15 mouse cellular contexts compared by ENCODE assay signal in the genomic region with DNA sequence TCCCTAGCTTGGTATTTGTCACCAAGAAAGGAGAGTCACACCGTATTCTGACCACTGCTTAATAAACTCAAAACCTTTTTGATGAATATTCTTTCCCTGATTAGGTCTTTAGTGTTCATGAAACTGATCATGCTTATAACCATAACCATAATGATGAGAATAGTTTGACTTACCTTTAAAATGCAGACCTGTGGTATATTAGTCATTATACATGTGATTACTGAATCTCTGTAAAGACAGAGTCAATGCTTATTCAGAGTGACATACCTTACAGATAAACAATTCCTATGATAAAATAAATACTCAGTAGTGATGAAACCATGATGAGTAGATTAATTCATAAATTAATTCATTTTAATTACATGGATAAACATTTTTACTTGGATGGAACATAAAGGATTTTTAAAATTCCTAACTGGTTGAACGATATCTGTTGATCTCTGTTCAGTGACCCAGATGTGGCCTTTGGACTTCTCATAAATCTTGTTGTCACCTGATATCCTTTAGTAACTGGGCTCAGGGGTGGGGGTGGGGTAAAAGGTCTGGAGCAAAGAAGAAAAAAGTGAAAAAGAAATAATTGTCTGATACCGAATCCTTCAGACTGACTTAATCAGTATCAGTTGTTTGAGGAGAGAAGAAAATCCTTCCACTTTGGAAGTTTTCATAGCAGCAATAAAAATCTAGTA.
"Had no signal": no experiment of that assay in that cellular context is flagged by ENCODE, and none has a peak within 500 bp of the region (broad histone marks: within the 10 kb centered on the region; RNA-seq: fewer than 3 reads in every experiment).

No protein-coding gene starts in this region.

- H3K36me3 ChIP-seq: kidney, embryonic 15.5 days; limb, embryonic 10.5 days; liver, embryonic 13.5 days; lung, embryonic 15.5 days; midbrain, embryonic 12.5 days had no signal

- H3K4me2 ChIP-seq: kidney, embryonic 15.5 days; liver, embryonic 13.5 days; lung, embryonic 15.5 days; midbrain, embryonic 12.5 days had no signal

- H3K27ac ChIP-seq: kidney, embryonic 15.5 days; left cerebral cortex, adult 2 months; limb, embryonic 10.5 days; liver, embryonic 13.5 days; lung, embryonic 15.5 days; macrophage; midbrain, embryonic 12.5 days had no signal

- DNase-seq: kidney, postnatal 14 days; liver, embryonic 13.5 days; liver, postnatal 0 days; lung, postnatal 14 days; right cerebral cortex, adult 18-20 months; right cerebral cortex, postnatal 25 days; thymus, postnatal 36 days had no signal

- H3K9me3 ChIP-seq: kidney, embryonic 15.5 days; limb, embryonic 10.5 days; liver, embryonic 13.5 days; lung, embryonic 15.5 days; megakaryocyte, embryonic 14.5 days; midbrain, embryonic 12.5 days had no signal

- ATAC-seq: liver, postnatal 0 days; midbrain, embryonic 16.5 days had no signal

- H3K27me3 ChIP-seq: kidney, embryonic 15.5 days; liver, embryonic 13.5 days; lung, embryonic 15.5 days; megakaryocyte, embryonic 14.5 days; midbrain, embryonic 12.5 days had no signal

- H3K4me1 ChIP-seq: kidney, embryonic 15.5 days; liver, embryonic 13.5 days; lung, embryonic 15.5 days; megakaryocyte, embryonic 14.5 days; midbrain, embryonic 12.5 days had no signal

- H3K9ac ChIP-seq: kidney, embryonic 15.5 days; liver, embryonic 13.5 days; liver, postnatal 0 days; lung, embryonic 15.5 days; midbrain, embryonic 12.5 days had no signal

- H3K4me3 ChIP-seq: kidney, embryonic 15.5 days; left cerebral cortex, adult 2 months; limb, embryonic 10.5 days; liver, embryonic 13.5 days; lung, embryonic 15.5 days; megakaryocyte, embryonic 14.5 days; midbrain, embryonic 12.5 days had no signal
